Mouse (Mus musculus) cerebral cortex, adult 2 months (tissue): Measurements from ENCODE around the gene Slc39a11.

Source experiments
- WGBS: fragments of 180-500 bp; shearing (Covaris S2); methylation state at CpG from one replicate; pipeline ENCODE4 v1.1.7; 2018; 5-methylcytosine and 5-hydroxymethylcytosine counted together

Gene Slc39a11

DNA sequence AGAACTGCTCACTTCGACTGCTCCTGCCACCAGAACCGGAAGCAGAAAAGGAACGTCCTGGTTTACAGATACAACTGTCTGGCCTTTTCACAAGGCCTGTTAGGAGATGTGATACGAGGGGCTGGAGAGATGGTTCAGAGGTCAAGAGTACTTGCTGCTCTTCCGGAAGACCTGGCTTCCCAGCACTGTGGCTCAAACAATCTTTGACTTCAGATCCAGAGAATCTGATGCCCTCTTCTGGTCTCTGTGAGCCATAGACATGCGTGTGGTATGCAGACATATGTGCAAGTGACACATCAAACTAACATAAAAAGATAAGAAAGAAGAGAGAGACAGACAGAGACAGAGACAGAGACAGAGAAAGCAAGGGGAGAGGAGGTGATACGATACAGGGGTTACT lies 17.6 kb downstream of the Slc39a11 start:
- WGBS: 92% methylated on average over 7 of the region's 7 CpGs

DNA sequence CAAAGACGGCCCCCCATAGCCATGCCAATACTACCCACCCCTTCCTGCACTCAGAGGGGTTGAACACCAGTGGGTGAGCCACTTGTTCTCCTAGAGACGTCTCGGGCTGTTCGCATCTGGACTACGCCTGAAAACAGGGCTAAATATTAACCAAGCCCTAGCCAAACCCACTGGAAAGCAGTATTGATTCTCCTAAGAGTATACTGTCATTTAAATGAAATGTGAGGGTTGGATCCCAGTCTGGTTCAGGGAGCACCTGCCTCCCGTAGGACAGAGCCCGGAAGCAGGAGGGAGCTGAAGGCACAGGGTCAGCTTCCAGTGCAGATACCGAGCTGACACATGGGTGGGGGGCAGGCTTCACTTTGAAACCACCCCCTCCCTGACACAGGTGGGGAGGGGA lies 18.0 kb downstream of the Slc39a11 start:
- WGBS: 85% methylated on average over 8 of the region's 8 CpGs

DNA sequence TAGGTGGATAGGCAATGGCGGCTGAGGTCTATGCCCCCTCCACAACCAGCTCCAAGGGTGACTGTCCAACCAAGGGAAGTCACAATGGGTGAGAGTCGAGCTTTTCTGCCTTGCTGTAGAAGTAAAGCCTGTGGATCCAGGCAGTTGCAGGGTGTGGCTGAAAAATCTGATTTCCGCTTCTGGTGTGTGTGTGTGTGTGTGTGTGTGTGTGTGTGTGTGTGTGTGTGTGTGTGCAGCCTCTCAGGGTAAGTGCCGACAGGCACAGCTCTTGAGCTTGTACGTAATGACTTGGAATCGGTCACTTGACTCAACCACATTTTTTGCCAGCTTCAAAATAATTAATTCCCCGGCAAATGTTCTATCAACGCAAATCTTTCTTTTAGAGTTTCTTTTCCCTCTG lies 18.6 kb downstream of the Slc39a11 start:
- 70% methylated on average over 8 of the region's 8 CpGs for WGBS

DNA sequence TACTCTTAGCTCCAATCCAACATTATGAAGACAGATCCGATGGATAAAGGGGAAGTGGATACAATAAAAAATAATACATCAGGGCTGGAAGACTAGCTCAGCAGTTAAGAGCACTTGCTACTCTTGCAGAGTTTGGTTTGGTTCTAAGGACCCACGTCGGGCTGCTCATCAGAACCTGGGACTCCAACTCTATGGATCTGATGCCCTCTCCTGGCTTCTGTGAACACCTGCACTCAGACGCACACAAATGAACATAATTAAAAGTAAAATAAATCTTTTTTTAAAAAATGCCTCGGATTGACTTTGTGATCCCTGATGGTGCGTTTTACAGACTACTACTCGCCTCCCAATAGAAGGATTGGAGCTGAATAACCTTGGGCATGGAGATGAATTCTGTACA lies 19.2 kb downstream of the Slc39a11 start:
- WGBS: 55% methylated on average over 7 of the region's 7 CpGs

DNA sequence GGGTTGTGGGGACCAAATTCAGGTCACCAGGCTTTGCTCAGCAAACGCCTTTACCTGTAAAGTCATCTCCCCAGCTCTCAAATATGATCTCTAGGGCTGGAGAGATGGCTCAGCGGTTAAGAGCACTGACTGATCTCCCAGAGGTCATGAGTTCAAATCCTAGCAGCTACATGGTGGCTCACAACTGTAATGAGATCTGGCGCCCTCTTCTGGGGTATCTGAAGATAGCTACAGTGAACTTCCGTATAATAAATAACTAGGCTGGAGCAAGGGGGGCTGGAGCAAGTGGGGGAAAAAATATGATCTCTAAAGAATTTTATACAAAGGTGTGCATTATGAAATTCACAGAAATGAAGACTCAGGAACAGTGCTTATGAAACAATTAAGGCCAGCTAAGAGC lies 22.1 kb downstream of the Slc39a11 start:
- WGBS: 43% methylated on average over 4 of the region's 4 CpGs

DNA sequence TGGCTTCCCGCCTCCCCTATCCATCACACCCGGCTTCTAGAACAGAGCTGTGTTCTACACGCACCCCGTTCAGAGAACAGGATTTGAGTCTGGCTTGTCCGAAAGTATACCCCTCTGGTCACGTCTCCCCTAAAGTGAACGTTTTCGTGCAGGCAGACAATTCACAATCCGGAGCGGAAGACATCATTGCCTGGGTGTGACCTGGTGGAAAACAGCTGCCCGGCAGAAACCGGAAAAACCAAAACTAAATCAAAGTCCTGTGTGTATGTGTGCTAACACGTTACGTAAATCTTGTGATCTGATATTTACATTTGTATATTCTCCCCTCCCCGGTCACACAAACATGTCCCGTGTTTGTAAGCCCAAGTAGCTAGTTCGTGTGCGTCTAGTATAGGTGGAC lies 24.4 kb downstream of the Slc39a11 start:
- 94% methylated on average over 18 of the region's 18 CpGs for WGBS

DNA sequence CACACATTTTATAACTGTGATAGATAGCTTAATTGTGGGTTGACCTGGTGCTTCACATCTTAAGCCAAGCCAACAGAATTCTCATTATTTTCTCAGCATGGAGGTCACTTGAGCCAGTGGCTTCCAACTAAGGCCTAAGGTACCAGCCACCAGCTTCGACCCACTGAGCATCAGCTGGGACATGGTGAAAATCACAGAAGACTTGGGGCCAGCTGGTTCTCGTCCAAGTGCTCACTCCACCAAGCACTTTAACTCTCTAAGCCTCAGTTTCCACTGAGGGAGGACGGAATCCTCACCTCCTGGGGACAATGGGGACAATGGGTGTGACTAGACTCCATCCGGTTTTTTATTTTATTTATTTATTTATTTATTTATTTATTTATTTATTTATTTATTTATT lies 27.9 kb downstream of the Slc39a11 start:
- whole genome bisulfite sequencing: 79% methylated on average over 4 of the region's 4 CpGs

DNA sequence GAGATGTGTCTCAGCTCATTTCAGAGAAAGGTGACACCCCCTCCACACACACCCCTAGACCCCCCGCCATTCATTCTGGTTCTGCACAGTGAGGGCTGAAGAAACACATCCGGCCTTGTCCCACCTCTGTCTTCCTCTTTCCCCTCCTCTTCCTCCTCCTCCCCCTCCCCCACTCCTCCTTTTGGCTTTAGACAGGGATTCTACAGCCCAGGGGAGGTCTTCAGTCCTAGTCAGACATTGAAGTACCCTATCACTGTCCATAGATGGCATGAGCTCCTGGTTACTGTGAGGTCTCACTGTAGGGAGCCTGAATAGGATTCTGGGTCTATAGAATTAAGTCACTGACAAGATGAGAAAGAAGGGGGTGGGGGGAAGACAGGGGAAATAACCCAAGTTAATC lies 28.9 kb downstream of the Slc39a11 start:
- WGBS: 42% methylated on average over 2 of the region's 2 CpGs

DNA sequence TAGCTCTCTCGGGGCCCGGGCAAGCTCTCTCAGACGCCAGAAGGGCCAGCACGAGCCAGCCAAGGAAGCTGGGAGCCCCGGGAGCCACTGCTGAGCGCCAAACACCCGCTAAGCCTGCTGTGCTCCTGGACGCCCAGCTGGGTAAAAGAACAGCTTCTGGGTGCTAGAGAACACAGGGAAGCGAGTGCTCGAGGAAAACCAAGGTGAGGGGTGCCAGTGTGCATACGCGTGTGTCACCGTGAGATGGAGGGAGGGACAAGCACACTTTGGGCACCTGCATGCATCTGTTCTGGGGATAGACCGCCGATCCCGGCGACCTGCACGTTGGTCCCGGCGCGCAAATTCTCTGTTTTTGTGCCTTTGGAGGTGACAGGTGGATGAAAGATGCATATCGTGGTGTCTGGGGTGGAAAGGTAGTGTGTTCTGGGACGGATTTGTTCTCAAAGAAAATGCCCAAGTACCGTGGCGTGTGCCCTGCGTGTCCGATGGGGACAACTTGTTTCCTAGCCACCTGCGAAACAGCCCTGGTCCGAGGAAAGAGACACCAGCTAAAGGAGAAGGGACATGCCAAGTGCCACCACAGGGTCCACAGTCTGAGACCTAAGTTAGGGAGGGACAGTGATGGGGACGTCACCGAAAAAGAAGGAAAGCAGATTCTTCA lies 30.3 kb downstream of the Slc39a11 start:
- 1% methylated on average over 31 of the region's 31 CpGs for WGBS

DNA sequence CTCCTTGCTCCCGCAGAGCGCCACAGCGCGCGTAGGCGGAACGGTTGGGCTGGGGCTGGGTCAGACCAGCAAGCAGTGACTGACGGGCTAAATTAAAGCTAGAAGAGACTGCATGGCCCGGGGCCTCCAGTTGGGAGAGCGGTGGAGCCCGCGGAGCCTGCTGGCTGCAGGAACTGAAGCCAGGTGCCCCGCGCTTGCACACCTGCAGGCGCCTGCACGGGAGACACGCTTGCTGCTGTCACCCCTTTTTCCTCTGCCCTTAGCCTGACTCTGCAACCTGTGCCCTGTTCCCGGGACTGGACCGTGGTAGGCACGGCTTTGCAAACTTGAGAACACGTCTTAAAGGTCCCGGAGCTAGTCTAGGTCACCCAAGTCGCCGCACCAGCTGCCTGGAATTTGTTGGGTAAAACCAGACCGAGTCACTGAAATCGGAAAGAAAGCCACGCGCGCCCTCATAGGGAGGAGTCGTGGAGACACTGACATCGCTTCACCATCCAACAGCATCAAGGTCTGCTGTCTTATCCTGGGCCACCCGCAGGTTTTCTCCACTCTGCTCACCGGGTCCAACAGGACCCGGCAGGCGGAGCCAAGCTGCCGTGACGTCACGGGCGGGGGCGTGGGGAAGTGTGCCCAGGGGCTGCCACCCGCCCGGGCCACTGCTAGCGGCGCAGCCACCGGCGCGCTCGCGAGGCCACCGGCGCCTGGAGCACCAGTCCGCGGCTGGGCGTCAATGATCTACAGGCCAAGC lies 31.0 kb downstream of the Slc39a11 start, which contains the start of gene Sstr2:
Gene Sstr2 (plus strand): TSS at position 671 of the 748 bp plus-strand sequence.
- 1% methylated on average over 54 of the region's 54 CpGs for WGBS

DNA sequence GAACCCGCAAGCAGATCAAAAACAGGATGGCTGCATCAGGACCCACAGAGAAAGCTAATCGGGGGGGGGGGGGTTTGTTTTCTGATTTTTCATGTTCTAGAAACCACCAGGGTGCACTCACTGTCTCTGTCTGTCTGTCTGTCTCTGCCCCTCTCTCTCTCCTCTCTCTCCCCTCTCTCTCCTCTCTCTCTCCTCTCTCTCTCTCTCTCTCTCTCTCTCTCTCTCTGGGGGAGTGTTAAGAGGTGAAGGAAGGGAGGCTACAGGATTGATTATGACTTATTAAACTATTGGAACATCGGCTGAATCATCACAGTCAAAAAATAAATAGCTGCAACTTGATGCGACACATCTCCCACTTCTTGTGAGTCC lies 31.6 kb downstream of the Slc39a11 start:
- 21% methylated on average over 4 of the region's 4 CpGs for WGBS

DNA sequence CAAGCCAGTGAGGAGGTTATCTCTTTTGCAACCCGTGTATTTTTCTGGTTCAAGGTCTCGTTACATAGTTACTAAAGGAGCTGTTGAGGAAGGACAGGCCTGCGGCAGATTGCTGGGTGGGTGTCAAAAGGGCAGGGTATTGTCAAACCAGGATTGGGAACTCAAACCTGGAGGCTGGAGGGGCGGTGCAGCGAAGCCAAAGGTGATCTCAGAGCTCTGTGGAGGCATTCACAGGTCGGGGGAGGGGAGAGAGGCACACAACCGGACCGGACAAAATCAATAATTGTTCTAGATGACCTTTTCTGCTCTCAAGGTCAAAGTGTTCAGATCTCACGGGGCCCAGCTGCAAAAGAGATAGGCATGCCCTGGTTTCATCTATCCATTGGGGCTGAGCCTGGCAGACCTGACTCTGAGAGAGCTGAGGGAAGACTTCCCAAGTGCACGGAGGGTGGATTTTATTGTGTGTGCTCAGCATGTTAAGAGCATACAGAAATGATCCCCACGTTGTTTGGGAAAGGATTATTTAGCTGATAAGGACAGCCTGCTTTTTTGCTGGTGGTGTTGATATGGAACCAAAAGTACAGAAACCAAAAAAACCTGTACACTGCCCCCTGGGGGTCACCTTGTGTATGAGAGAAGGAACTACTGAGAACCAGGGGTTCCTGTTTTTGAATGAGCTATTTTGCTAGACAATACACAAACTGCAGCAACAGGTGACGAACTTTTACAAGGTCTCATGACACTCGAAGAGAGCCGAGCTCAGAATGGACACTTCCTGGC lies 32.6 kb downstream of the Slc39a11 start:
- 66% methylated on average over 14 of the region's 14 CpGs for WGBS

DNA sequence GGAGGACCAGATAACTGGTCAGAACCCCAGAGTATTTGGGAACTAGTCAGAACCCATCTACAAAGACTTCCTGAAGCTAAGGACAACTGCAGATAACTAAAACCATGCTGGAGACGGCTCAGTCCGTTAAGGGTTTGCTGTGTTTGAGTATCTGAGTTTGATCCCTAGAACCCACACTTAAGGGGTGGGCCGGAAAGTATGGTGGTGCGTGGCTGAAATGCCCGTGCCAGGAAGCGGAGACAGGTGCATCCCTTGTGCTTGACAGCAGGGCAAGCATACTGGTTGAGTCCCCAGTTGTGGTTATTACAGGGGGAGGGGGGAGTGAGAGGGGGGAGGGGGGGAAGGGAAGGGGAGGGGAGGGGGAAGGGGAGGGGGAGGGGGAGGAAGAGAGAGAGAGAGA lies 35.4 kb downstream of the Slc39a11 start:
- 92% methylated on average over 6 of the region's 6 CpGs for WGBS

DNA sequence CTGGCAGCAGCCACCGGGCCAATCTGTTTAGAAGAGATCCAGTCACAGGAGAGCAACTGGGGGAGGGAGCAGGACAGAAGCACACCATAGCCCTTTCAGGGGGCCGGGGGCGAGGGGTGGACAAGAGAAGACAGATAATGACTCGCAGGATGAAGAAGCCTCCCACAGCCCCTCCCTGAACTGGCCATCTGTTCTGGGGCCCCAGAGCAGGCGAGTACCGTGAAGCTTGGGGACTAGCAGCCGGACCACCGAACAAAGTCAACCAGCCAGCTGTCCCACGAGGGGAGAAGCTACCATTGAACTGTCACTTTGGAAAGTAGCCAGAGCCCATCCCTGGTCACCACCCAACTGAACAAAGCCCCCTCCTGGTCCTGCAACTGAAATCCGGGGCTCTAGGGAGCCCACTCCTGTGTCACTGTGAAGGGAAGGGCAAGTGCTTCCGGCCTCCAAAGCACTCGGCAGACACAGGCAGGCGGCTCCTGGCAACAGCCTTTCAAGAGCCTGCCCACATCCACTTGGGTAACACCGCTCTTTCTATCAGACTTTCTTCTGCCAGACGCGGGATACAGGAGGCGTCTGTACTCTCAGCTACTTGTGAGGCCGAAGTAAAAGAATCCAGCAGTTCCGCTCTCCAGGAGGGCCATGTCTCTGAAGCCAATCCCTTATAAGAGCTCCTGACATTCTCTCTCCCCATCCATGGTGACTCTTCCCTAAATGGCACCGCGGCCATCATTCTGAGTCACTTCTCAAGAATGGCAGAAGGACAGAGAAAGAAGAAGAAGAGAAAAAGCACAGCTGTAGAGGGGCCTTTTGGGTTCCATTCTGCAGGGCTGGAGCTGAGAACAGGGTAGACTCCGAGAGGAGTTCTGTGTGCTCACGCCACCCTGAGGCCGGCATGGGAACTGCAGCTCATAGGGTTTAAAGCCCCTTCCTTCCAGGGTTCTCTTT lies 37.9 kb downstream of the Slc39a11 start:
- 21% methylated on average over 24 of the region's 24 CpGs for WGBS

DNA sequence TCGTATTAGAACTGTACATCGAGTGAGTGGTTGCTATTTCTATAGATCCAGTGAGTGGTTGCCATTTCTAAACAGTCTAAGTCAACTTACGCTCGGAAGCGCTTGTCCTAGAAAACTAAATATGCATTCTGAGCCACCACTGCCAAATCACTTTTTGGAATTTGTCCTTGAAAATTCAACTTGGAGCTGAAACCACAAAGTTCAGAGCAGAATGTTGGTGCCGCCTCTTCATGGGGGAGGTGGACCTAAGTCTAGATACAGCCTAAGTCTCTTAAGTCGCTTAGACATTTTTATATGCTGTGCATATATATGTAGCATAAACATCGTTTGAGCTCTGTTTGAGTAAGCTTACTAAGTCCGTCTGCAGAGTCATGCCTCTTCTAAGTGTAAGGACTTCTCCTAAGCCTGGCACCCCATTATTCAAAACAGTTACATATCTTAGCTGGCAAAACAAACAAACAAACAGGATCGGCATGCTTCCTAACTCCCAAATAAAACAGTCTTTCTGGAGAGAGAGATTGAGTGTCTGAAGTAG lies 38.7 kb downstream of the Slc39a11 start:
- WGBS: 50% methylated on average over 10 of the region's 10 CpGs

DNA sequence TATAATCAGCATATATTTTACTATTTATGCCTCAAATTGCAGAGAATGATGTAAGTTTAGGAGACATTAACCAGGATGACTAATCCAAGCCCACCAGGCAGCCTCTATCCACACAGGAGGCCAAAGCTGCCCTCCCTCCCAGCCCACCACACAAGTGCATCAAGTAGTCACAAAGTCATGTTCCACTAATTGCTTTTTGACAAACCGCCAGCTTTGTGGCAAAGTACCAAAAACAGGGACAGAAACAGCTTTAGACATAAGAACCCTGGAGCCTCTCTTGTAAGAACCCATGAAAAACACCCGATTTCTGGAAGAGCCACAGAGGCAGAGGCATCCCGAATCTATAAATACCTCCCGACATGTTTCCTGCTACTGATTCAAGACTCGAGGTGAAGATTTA lies 39.6 kb downstream of the Slc39a11 start:
- 36% methylated on average over 5 of the region's 5 CpGs for WGBS

DNA sequence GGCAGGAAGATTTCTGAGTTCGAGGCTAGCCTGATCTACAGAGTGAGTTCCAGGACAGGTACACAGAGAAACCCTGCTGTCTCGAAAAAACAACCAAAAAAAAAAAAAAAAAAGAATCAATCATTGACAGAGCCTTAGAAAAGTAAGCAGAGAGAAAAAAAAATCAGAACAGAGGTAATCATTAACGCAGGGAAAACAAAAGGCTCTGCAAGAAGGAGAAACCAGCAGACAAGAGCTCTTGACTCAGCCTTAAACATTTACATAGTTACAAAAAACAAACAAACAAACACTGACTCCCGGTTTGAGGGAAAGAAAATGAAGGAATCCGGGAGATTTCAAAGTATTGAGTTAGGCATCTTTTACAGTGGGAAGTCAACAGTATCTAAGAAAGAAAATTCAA lies 40.3 kb downstream of the Slc39a11 start:
- 81% methylated on average over 5 of the region's 5 CpGs for WGBS

DNA sequence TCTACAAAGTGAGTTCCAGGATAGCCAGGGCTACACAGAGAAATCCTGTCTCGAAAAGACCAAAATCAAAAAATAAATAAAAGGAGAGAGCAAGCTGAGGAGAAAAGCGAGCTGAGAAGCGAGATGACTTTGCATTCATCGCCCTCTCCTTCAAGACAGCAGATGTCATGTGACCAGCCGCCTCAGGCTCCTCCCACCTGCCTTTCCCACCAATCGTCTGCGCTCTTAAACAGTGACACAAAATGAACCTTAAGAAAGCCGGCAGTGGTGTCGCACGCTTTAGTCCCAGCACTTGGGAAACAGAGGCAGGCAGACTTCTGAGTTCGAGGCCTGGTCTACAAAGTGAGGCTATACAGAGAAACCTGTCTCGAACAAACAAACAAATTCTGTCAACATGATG lies 42.3 kb downstream of the Slc39a11 start:
- WGBS: 97% methylated on average over 12 of the region's 12 CpGs

DNA sequence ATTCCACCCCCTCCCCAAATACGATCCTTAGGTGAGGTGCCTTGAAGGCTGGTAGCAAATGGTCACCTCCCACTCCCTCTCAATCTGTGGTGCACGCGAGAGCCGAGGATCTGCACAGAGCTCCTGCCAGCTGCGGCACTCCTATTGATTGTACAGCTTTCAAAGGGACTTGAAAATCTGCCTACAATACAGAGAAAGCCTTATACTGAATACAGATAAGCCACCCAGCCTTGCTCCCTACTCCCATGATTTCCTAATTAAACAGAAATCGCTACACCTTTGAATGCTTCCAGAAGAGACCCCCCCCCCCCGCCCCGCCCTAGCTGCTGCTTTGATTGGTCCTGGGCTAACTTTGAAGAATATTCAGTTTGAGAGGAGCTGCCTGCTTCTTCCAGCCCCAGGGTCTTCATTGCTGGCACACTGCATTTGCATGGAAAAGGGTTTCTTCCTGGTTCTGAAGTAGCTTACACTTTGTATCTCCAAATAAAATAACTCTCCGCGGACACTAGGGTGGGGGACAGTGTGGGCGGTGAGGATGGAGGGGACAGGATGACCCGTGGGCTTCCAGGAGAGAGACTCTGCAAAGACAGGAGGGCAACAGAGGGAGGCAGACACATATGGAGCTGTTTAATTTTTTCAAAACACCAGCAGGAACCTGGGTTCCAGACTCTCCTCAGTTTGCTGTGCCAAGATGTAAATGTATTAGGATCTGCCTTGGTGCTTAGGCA lies 48.1 kb downstream of the Slc39a11 start:
- 34% methylated on average over 12 of the region's 12 CpGs for WGBS

DNA sequence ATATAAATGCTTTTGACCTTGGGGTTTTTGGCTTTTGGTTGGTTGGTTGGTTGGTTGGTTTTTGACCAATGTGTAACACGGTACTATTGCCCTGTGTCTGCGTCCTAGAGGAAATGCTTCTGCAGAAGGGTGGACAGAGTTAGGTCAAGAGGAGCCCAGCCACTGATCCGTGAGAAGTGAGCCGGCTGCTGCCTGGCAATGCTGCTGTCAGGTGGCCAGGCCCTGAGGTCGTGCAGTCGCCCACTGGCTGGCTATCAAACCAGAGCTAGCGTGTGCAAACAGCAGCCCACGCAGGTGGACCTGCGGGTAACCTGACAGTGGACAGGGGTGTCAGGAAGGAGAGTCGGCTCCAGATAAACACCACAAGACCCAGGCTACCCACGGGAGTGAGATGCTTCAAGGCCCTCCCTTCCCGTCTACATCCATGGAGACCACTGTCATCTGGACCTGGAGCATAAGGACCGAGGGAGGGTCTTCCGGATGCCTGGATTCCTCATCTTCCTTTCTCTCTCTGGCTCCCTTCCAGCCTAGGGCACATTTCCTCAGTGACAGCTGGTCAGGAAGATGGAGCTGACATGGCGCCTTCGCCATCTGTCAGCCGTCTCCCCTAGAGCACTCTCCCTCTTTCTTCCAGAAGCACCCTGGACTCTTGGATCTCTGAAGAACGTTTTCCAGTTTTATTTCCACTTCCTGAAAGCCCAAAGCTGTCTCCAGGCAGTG lies 49.2 kb downstream of the Slc39a11 start:
- WGBS: 84% methylated on average over 18 of the region's 18 CpGs
